Mouse (Mus musculus): ENCODE measurements at regions not wholly inside any gene's neighbourhood (a gene's known extent, or its start where the extent isn't known, plus 50 kb on each side); places are given as distances from the start of the nearest gene placed in this dataset.

DNA sequence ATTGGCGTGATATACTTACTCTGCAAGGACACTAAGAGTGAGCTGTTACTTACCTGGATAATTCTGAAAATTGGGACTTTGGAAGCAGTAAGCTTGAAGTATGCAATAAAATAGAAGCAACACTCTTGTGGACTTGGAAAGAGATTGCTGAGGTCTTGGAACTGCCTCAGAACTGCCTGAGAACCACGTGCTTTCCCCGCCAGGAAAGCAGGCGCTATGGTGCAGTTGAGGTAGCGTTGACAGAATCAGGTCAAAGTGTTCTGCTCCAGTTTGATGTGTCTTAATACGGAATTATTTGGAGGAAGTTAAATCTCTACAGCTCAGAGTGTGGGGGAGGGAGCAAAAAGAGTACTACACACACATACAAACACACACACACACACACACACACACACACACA, 102.8 kb upstream of the Gm11146 start:
- DNase-seq (ENCODE audit: low spot score): no peak

DNA sequence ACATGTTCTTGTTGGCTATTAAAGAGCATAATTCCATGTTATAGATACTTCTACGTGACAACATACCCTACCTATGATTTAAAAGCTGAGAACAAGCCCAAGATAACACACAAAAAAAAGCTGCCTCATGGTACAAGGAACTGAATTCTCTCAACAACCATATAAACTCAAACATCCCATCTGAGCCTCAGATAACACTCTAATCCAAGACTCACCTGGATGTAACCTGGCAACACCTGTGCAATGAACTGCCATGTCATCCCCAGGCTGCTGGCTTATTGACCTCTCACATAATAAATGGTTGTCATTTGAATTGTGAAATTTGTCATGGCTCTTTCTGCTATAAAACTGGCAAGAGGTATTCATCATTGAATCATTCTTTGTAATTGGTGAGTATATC, 93.5 kb upstream of the Gm11146 start:
- no peak for DNase-seq (ENCODE audit: low spot score)

DNA sequence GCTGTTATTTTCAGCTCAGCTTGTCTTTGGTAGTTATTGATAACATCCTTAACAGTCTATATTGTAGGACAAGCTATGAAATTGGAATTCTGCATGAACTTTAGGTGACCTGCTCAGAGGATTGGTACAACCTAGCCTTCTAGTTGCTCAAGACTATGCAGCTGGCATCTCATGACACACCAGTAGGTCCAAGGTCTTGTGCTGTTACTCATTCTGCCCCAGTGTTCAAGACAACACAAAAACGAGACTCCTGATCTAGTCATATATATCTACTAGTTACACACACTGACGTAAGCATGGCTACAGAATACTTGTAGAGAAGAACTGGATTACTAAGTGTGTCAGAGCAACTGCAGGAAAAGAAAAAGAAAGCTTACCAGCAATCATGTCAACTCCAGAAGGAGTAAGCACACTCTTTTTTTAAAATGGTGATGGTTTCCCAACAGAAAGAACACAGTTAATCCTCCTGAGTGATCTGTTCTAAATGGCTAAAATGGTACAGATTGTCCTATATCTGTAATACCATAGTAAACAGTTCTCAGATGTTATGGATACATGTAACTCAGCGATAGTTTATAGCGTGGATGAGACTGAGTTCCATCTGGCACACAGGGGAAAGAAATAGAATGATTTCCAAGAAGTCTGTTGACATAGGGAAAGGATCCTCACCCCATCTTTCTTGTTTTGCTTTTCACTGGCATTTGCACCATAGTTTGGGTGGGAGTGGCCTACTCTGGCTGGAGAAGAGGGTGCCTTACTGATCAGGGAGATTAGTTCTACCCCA, 85.4 kb upstream of the Gm11146 start:
- no peak for DNase-seq (ENCODE audit: low spot score)

DNA sequence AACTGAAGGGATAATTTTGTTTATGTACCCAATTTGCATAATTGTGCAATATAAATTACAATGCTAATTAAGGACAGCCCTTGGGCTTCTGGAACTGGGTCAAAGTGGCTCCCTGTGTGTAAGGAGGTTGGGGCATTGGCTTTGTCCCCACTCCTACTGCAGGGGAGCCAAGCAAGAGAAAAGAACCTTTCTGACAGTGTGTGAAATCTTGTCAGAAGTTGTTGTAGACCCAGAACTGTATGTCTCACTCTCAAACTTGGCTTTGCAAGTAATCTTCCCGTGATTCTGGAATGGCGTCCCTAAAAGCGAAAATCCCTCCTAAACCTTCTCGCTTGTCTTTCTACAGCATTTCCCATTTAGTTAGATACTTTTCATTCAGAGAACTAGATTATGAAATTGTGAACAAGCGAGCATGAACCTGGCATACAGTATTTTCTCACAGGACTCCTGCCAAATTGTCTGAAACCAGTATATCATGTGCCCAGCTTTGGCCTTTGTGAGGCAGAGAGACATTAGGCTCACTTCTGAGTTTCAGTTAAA, 83.8 kb upstream of the Gm11146 start:
- no peak for DNase-seq (ENCODE audit: low spot score)

DNA sequence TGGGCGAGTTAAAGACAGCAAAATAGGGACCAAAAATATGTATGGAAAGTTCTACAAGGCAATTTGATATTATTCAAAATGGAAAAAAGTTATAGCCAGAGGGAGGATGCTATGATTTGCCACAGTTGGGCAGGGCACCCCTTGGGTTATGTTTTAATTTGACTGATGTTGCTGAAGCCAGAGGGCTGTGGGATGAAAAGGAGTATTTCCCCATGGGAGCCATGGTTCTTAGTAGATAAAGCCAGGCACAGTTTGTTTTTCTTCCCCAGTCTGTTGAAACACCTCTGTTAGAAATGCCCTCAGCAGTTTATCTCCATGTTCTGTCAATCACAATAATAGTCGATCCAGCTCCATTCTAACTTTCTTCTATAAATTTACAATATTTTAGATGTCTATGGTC, 82.6 kb upstream of the Gm11146 start:
- no peak for DNase-seq (ENCODE audit: low spot score)

DNA sequence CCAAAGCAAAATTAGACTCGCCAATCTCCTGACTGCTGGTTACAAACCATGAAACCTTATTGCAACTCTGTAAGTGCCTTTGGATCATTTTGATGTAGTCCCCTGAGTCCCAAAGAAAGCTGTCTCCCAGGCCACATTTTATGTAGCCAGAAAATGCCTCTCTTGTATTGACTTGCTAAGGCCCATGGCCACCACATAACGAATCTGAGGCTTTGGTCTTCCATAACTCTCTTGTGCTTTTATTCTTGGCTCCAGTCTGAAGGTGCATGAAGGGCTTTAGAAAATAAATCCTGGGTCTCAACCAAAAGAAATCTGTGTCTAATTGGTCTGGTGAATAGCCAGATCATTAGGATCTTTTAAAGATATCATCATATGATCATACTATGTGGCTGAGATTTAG, 77.3 kb upstream of the Gm11146 start:
- no peak for DNase-seq (ENCODE audit: low spot score)

DNA sequence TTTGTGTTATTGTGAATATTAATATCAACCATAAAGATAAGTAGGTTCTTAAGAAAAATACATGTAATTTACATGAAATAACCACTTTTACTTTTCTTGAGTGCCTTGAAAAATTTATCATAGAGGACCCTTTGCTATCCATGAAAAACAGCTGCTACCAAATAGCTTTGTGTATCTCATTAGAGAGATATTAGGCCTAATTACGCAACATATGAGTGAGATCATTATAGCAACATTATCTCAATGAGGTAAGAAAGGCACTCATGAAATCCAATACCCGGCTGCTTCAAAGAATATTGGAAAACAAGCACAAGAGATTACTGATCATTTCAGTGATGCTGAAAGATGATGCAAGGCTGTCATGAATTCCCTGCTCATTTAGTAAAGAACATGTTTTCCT, 74.9 kb upstream of the Gm11146 start:
- DNase-seq (ENCODE audit: low spot score): no peak

DNA sequence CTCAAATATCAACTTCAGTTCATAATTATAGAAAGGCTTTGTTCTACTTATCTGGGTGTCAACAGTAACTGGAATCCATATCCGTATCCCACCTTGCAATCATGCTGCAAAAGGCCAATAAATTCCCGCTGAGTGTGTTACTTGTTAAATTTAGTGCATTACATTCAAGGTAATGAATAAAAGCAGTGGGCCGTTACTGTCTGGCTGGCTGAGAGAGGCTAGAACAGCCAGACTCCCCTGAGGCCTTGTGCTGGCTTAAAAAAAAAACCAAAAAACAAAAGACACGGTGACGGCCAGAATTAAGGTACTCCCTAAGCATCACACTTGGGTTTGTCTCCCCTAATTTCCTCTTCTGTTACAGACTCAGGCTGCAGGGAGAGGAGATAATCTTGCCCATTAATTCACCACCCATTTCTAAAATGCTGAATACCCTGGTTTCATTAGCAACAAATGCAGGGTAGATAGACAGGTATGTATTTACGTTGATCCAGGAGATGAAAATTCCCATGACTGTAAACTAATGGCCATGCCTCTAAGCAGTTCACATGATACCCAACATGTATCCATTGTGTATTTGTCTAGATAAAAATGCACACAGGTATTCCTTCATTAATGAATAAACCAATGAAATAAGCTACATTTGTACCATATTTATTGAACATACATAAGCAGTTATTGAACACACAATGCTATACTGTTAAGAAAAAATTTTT, 74.1 kb upstream of the Gm11146 start:
- no peak for DNase-seq (ENCODE audit: low spot score)

DNA sequence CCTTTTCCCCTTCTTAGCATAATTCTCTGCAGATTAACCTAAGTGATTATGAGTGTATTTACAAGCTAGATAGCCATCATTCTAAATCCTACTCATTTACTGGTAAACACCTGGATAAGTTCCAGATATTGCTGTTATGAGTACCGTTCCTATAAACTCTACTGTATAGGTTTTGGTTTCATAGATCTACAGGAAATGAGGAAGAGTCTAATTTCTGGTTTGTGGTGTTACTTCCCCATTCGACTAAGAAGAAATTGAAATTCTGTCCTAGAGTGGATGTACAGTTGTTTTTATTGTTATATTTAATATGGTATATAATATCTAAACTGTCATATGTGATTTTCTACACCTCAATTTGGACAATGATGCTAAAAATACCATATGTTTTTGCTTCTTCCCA, 69.4 kb upstream of the Gm11146 start:
- DNase-seq (ENCODE audit: low spot score): no peak

DNA sequence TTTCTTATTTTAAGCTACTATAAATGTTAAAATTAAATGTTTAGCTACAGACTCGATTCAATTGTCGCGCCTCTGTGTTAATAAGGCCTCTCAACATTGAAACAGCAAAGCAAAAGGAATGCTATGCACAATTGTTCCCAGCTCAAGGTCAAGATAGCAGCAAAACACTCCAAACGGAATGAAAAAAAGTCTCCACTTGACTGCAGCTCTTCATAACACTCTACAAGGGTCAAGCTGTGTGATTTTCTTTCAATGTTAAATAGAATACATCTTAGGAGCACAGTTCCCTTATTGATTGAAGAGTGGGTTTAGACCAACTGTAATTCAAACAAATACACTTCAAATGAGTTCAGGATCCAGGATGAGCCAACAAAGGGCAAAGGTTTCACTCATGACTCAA, 63.9 kb upstream of the Gm11146 start:
- no peak for DNase-seq (ENCODE audit: low spot score)

DNA sequence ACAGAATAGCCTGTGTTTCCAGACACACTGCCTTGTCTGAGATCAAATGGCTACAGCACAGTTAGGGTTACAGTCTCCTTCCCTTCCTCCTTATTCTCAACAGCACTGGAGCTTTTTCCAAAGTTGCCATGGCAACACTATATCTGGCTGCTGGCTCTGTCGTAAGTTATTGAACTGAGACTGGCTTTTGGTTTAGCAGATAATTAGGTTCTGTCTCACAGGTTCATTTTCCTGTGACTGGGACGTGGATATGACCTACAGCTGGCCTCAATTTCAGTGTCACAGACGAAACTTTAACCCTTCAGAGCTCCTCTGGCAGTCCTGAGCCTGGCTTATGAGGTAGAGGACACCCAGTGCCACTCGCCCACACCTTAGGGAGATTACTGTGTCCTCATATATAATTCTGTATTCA, 60.2 kb upstream of the Gm11146 start:
- DNase-seq (ENCODE audit: low spot score): no peak

DNA sequence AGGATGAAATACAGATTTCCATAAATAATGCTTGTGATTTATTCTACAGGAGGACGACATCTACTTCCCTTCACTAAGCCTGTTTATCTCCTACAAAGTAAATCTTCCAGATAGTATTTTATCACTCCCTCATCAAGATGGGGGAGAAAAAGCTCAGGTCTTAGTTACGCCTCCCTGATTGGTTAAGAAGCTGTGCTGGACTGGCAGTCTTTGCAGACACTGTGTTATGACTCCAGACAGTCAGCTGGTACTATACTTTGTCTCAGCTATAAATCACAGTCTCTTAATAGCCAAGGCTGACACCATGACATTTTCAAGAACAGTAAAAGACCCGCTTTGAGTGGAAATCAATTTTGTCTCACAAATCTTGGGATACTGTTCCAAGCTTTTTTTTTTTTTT, 51.4 kb upstream of the Gm11146 start:
- no peak for DNase-seq (ENCODE audit: low spot score)
